ENCODE assay signal across 8 mouse cellular contexts in the genomic region with DNA sequence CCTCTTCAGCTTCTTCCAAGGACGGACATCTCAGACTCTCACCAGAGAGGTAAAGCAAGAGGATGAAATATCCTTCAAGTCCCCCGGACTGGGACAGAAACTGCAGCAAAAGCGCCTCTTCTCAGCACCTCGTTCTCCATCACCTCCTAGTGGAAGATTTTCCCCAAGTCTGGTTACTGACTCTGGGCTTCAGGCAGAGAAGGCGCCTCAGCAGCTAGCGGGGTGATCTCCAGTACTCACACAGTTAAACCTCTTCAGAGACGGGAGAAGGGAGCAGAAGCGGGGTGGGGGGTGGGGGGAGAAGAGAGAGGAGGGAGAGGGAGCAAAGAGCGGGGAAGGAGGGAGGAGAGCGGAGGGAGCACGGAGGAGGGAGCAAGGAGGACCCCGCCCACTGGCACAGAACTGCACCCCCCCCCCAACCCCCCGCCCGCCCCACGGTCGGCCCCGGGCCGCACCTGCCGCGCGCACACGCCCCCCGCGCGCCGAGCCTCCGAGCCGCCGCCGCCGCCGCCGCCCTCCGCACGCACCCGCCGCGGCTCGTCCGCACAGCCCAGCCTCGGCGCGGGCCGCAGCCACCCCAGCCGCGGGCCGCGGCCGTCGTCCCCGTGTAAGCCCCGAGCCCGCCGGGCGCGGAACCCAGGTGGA. TPM values are rescaled to one million over a fixed set of nuclear protein-coding genes. Genes with fewer than 3 reads are reported as not detected.
A peak's percentile ranks its signal among the peaks of the same experiment; 100 is the strongest.
DNase-seq lines count a peak whose midpoint lies in the region; ATAC-seq and TF ChIP-seq lines count a peak whose summit lies in the region.

No protein-coding gene starts in this region.

- no peaks in the 10 kb centered on the region for H3K36me3 ChIP-seq in forebrain, embryonic 11.5 days (ENCODE audit: control insufficient read depth, insufficient read depth, low read length)
- H3K36me3 ChIP-seq in hindbrain, postnatal 0 days (ENCODE audit: insufficient read depth, low read length) = no peaks in the 10 kb centered on the region
- H3K36me3 ChIP-seq in midbrain, embryonic 12.5 days = no peaks in the 10 kb centered on the region

- intact Hi-C loops in left cerebral cortex, postnatal 10 days (cut with DNase I) = loop anchor here (5.0 to 10.0 kb wide), 2 partner anchors 102 to 175 kb away; no protein-coding TSS in a partner anchor

- peak; percentile 70 for TF ChIP-seq CTCF in hindbrain, postnatal 0 days (IDR thresholded peaks at IDR 0.05; ENCODE audit: low read depth)

- peak; percentile 1 for DNase-seq in ovary, postnatal 14 days (ENCODE audit: low spot score)
- DNase-seq in ovary, postnatal 10 days (ENCODE audit: low spot score) = no peak
- DNase-seq in forebrain, embryonic 11.5 days (ENCODE audit: low spot score) = peak; percentile 81
- DNase-seq in hindbrain, postnatal 0 days (ENCODE audit: low spot score) = peak; percentile 82
- DNase-seq in left cerebral cortex, postnatal 10 days (ENCODE audit: extremely low spot score in 1 of 2, low spot score in 2 of 2) = peak; percentile 64 to 78
- DNase-seq in testis, postnatal 10 days (ENCODE audit: low spot score) = peak; percentile 43
- no peak for DNase-seq in adrenal gland, adult 8-10 months

- H3K9me3 ChIP-seq in forebrain, embryonic 11.5 days (ENCODE audit: control insufficient read depth, low read length) = no peaks in the 10 kb centered on the region
- H3K9me3 ChIP-seq in hindbrain, postnatal 0 days (ENCODE audit: low read length) = no peaks in the 10 kb centered on the region
- H3K9me3 ChIP-seq in midbrain, embryonic 12.5 days = no peaks in the 10 kb centered on the region

- ATAC-seq in forebrain, embryonic 11.5 days (replicated peaks; ENCODE audit: low FRiP score) = peak; percentile 84
- ATAC-seq in hindbrain, postnatal 0 days = peak; percentile 93
- ATAC-seq in midbrain, embryonic 12.5 days (ENCODE audit: low FRiP score, low read depth) = peak; percentile 89

- no peaks in the 10 kb centered on the region for H3K4me1 ChIP-seq in forebrain, embryonic 11.5 days (replicated peaks; ENCODE audit: control insufficient read depth, insufficient read depth, low read length)
- H3K4me1 ChIP-seq in hindbrain, postnatal 0 days (ENCODE audit: insufficient read depth, low read length) = no peaks in the 10 kb centered on the region
- peaks cover 9% of the 10 kb centered on the region for H3K4me1 ChIP-seq in midbrain, embryonic 12.5 days

- H3K27ac ChIP-seq in forebrain, embryonic 11.5 days (ENCODE audit: low read depth, low read length) = peak overlapping the region; percentile 37; the same call in 1 of the 2 replicates
- H3K27ac ChIP-seq in hindbrain, postnatal 0 days = peak overlapping the region; percentile 94
- H3K27ac ChIP-seq in midbrain, embryonic 12.5 days (replicated peaks) = peak overlapping the region; percentile 89

- H3K4me3 ChIP-seq in forebrain, embryonic 11.5 days (ENCODE audit: low read depth, low read length) = peak overlapping the region; percentile 75
- peak overlapping the region; percentile 62 for H3K4me3 ChIP-seq in hindbrain, postnatal 0 days (ENCODE audit: low read length)
- H3K4me3 ChIP-seq in midbrain, embryonic 12.5 days = peak overlapping the region; percentile 76

- WGBS in forebrain, embryonic 11.5 days = under 1% methylated on average over 28 of the region's 56 CpGs
- under 1% methylated on average over 33 of the region's 56 CpGs for WGBS in hindbrain, postnatal 0 days
- WGBS in midbrain, embryonic 12.5 days = under 1% methylated on average over 42 of the region's 56 CpGs

- peak overlapping the region; percentile 93 for H3K4me2 ChIP-seq in forebrain, embryonic 11.5 days (ENCODE audit: low read depth, low read length, severe bottlenecking)
- peak overlapping the region; percentile 57 for H3K4me2 ChIP-seq in hindbrain, postnatal 0 days (ENCODE audit: low read depth, low read length)
- peak overlapping the region; percentile 70 for H3K4me2 ChIP-seq in midbrain, embryonic 12.5 days (replicated peaks)

- H3K27me3 ChIP-seq in forebrain, embryonic 11.5 days (ENCODE audit: control insufficient read depth, insufficient read depth, low read length) = no peaks in the 10 kb centered on the region
- no peaks in the 10 kb centered on the region for H3K27me3 ChIP-seq in hindbrain, postnatal 0 days (ENCODE audit: insufficient read depth, low read length)
- H3K27me3 ChIP-seq in midbrain, embryonic 12.5 days = peaks cover 7% of the 10 kb centered on the region

- H3K9ac ChIP-seq in forebrain, embryonic 11.5 days (ENCODE audit: low read length) = peak overlapping the region; percentile 72
- H3K9ac ChIP-seq in hindbrain, postnatal 0 days (replicated peaks; ENCODE audit: low read length) = peak overlapping the region; percentile 81
- H3K9ac ChIP-seq in midbrain, embryonic 12.5 days (replicated peaks) = peak overlapping the region; percentile 82

RNA-seq across cellular contexts. Expression of gene Anks1b, which starts 0.7 kb away (rescaled TPM):
- polyA plus RNA-seq in forebrain, embryonic 11.5 days (2014; fragmentation: Nextera tagmentation; extraction: Ambion mirVana) = 15.0 and 17.3 TPM in 2 replicates
- total RNA-seq in hindbrain, postnatal 0 days (2014; rRNA removed) = 125 and 156 TPM in 2 replicates
- 98.9 and 104 TPM in 2 replicates for polyA plus RNA-seq in hindbrain, postnatal 0 days (2015; fragmentation: Nextera tagmentation; extraction: Ambion mirVana)
- 100 to 1,000 TPM; 366 TPM for total RNA-seq in left cerebral cortex, postnatal 10 days (2021)
- polyA plus RNA-seq in midbrain, embryonic 12.5 days (2016; fragmentation: Nextera tagmentation; extraction: Ambion mirVana) = 11.9 and 16.5 TPM in 2 replicates
- 1 to 10 TPM in 1 of 4 experiments, under 1 TPM in 3; 0.32 to 2.5 (median 0.62) TPM for total RNA-seq in adrenal gland, adult 8-10 months (2022)

Comparison
In these comparisons a context has a peak if more than half of its experiments do, and no peak if none do; other contexts are left out.
1. DNase-seq: peak in ovary, postnatal 14 days (single experiment), forebrain, embryonic 11.5 days (single experiment), hindbrain, postnatal 0 days (single experiment), left cerebral cortex, postnatal 10 days (2 of 2) and testis, postnatal 10 days (single experiment); none in ovary, postnatal 10 days (single experiment) and adrenal gland, adult 8-10 months (single experiment).
2. H3K27ac ChIP-seq: peak in every context shown above with its lines; median percentile 94 in hindbrain, postnatal 0 days; 89 in midbrain, embryonic 12.5 days; 37 in forebrain, embryonic 11.5 days.
3. RNA of gene Anks1b, which starts 0.7 kb away (total RNA-seq): 366 TPM in left cerebral cortex, postnatal 10 days and 125 to 156 TPM in hindbrain, postnatal 0 days; 0.32 to 2.5 TPM in adrenal gland, adult 8-10 months; every median in the first group is over 10 times any median in the second.
4. Peak in every context shown above with its lines, with median percentiles within 50 percentile points of each other: ATAC-seq, H3K4me2 ChIP-seq, H3K4me3 ChIP-seq and H3K9ac ChIP-seq.